Mouse (Mus musculus) mouse embryonic stem cell (cell line): ENCODE data around the gene Lyl1.
"Not testable (repeated sequence)": the region's sequence is repeated elsewhere in the genome, so short reads cannot be mapped to it uniquely, and the experiment has no call there.

Experiments
- in situ Hi-C, 2 experiments: fragments of 300-500 bp; cut with MboI; formaldehyde crosslinking; loops; 1 replicate in 1 of 2; 3 replicates in 1 of 2; pipeline ENCODE4 v1.14.3; 2019 to 2020; ENCODE audit warnings: low sequenced_read_pairs in 2 of 2, low pct_unique_long_range_greater_than_20kb in 1 of 2, mixed read lengths in 1 of 2; ENCODE audit not compliant: unreplicated experiment in 1 of 2

Gene Lyl1

GRCm38 (mm10) chr8:84664566-84665384 is 36.5 kb upstream of the Lyl1 start:
- in situ Hi-C loops: no loop called here

GRCm38 (mm10) chr8:84665385-84665893 is 35.8 kb upstream of the Lyl1 start:
- in situ Hi-C loops: no loop called here

GRCm38 (mm10) chr8:84668081-84668480 is 33.2 kb upstream of the Lyl1 start:
- in situ Hi-C loops: no loop called here

- in situ Hi-C loops: no loop called here
Observed at GRCm38 (mm10) chr8:84668731-84669485, 32.3 kb upstream of the Lyl1 start.

GRCm38 (mm10) chr8:84670295-84671006 is 30.8 kb upstream of the Lyl1 start:
- in situ Hi-C loops: not testable (repeated sequence)

GRCm38 (mm10) chr8:84677305-84677704 is 24.0 kb upstream of the Lyl1 start:
- in situ Hi-C loops: no loop called here

- in situ Hi-C loops: no loop called here
Observed at GRCm38 (mm10) chr8:84681476-84681875, 19.8 kb upstream of the Lyl1 start.

GRCm38 (mm10) chr8:84682257-84682656 is 19.0 kb upstream of the Lyl1 start:
- in situ Hi-C loops: no loop called here

- in situ Hi-C loops: no loop called here
Observed at GRCm38 (mm10) chr8:84684537-84684936, 16.7 kb upstream of the Lyl1 start.

- in situ Hi-C loops: no loop called here
Observed at GRCm38 (mm10) chr8:84686191-84687002, 14.9 kb upstream of the Lyl1 start, which contains the start of gene Trmt1. Trmt1 (plus strand) TSS chr8:84686307.

GRCm38 (mm10) chr8:84687003-84687704 is 14.1 kb upstream of the Lyl1 start:
- in situ Hi-C loops: no loop called here

GRCm38 (mm10) chr8:84687705-84688100 is 13.6 kb upstream of the Lyl1 start, which contains the start of gene Nacc1:
Nacc1 (minus strand) TSS chr8:84687862.
- in situ Hi-C loops: no loop called here

GRCm38 (mm10) chr8:84689091-84689915 is 12.0 kb upstream of the Lyl1 start:
- in situ Hi-C loops: no loop called here

GRCm38 (mm10) chr8:84693332-84693731 is 7.9 kb upstream of the Lyl1 start:
- in situ Hi-C loops: no loop called here

- in situ Hi-C loops: loop anchor here in 1 of 2 experiments (5.0 kb wide), 1 partner anchor 112 kb away; no protein-coding TSS in a partner anchor
Observed at GRCm38 (mm10) chr8:84695140-84695539, 6.1 kb upstream of the Lyl1 start.
